Mouse (Mus musculus) heart, adult 2 months (tissue): Measurements from ENCODE around the gene Krtap3-1. TPM values are rescaled to one million over a fixed set of nuclear protein-coding genes. Genes with fewer than 3 reads are reported as not detected.
"Not testable (repeated sequence)": the region's sequence is repeated elsewhere in the genome, so short reads cannot be mapped to it uniquely, and the experiment has no call there.

Experiments
- DNase-seq, 2 experiments: peaks; one replicate each; pipeline ENCODE4 v3.0.0; 2021
- H3K27ac ChIP-seq: fragments of 200-600 bp; 2 replicates; pipeline ENCODE4 v1.8.1; 2022
- H3K27me3 ChIP-seq: fragments of 200-500 bp; 2 replicates; pipeline ENCODE4 v1.6.1; 2012; ENCODE audit warnings: mild to moderate bottlenecking, low read length, inconsistent platforms, mixed read lengths; ENCODE audit not compliant: control insufficient read depth, insufficient read depth
- H3K36me3 ChIP-seq: fragments of 200-500 bp; 2 replicates; pipeline ENCODE4 v1.6.1; 2012; ENCODE audit warnings: low read length, inconsistent platforms; ENCODE audit not compliant: control insufficient read depth, insufficient read depth
- H3K4me1 ChIP-seq: fragments of 200-500 bp; 2 replicates; pipeline ENCODE4 v1.6.1; 2011; ENCODE audit warnings: low read length; ENCODE audit not compliant: control insufficient read depth, insufficient read depth
- H3K4me3 ChIP-seq: fragments of 200-600 bp; 2 replicates; pipeline ENCODE4 v1.8.1; 2022
- H3K79me2 ChIP-seq: fragments of 200-500 bp; replicated peaks from 2 replicates; pipeline ENCODE4 v1.6.1; 2012; ENCODE audit warnings: mild to moderate bottlenecking, inconsistent platforms, low read length, moderate library complexity, mixed read lengths; ENCODE audit not compliant: control insufficient read depth, insufficient read depth
- H3K9ac ChIP-seq: fragments of 200-500 bp; 2 replicates; pipeline ENCODE4 v1.6.1; 2012; ENCODE audit warnings: low read depth, mild to moderate bottlenecking, control low read depth, inconsistent platforms, low read length, mixed read lengths
- CTCF ChIP-seq: fragments of 200-600 bp; IDR thresholded peaks from 2 replicates; pipeline ENCODE4 v1.8.1; 2022; ENCODE audit warnings: antibody characterized with exemption, mild to moderate bottlenecking, moderate library complexity
- EP300 ChIP-seq: fragments of 200-500 bp; IDR thresholded peaks from 2 replicates; pipeline ENCODE4 v1.6.1; 2011; ENCODE audit warnings: low read depth, low read length, control low read depth; ENCODE audit not compliant: insufficient read depth
- POLR2A ChIP-seq: fragments of 200-500 bp; IDR thresholded peaks from 2 replicates; pipeline ENCODE4 v1.6.1; 2011; ENCODE audit warnings: mild to moderate bottlenecking, low read depth, low read length, control low read depth; ENCODE audit not compliant: insufficient read depth
- WGBS: fragments of 180-500 bp; shearing (Covaris S2); methylation state at CpG from one replicate; pipeline ENCODE4 v1.1.7; 2018; 5-methylcytosine and 5-hydroxymethylcytosine counted together
- intact Hi-C: fragments of 180-260 bp; cut with DNase I; formaldehyde crosslinking; loops from one replicate; pipeline ENCODE4 v1.15.1; 2025
- long read RNA-seq: library from polyadenylated mRNA; stranded (forward); transcript quantifications from one replicate; pipeline ENCODE4 v2.0.0, GENCODE M21; 2021
- polyA plus RNA-seq: library from polyadenylated mRNA; depleted of rRNA; stranded (reverse); fragments of >200 nt; gene quantifications from 2 replicates; pipeline ENCODE4 v1.2.3, GENCODE M21; 2012; rRNA removed
- total RNA-seq, 2 experiments: library from RNA; stranded (reverse); gene quantifications; 2 replicates each; pipeline ENCODE4 v1.2.3; 2021

Krtap3-1 gene
- total RNA-seq (not detected), polyA plus RNA-seq (not detected in 2 replicates)
- long read RNA-seq: 0 reads

DNA sequence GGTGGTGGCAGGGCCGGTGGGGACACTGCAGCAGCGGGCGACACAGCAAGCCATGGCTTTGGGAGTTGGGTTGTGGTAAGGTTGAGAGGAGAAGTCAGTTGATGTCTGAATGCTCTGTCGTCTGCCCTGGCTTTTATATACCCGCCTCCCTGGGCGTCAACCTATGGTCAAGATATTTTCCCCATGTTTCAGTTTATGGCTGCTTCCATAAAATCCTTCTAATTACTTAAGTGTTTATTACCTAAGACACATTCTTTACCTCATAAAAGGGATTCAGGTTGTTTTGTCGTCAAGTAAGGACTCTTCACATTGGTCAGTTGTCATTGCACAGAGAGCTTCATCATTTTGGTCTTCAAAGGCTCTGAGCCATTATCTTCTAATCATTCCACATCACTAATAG, at the start of gene Krtap3-1:
TSS of gene Krtap3-1 (minus strand) at position 101 of the 400 bp plus-strand sequence.
- TF ChIP-seq EP300 (no peak), CTCF (no peak), POLR2A (no peak)
- no peaks in the 10 kb centered on the region for H3K79me2 ChIP-seq
- DNase-seq: no peak
- H3K4me3 ChIP-seq: no peak within 1 kb of the TSS
- no peak within 1 kb of the TSS for H3K9ac ChIP-seq
- no peaks in the 10 kb centered on the region for H3K36me3 ChIP-seq
- intact Hi-C loops: no loop called here
- no peaks in the 10 kb centered on the region for H3K27me3 ChIP-seq
- WGBS: 90% methylated on average over 7 of the region's 7 CpGs
- H3K27ac ChIP-seq: no peak within 1 kb of the TSS
- H3K4me1 ChIP-seq: no peaks in the 10 kb centered on the region

DNA sequence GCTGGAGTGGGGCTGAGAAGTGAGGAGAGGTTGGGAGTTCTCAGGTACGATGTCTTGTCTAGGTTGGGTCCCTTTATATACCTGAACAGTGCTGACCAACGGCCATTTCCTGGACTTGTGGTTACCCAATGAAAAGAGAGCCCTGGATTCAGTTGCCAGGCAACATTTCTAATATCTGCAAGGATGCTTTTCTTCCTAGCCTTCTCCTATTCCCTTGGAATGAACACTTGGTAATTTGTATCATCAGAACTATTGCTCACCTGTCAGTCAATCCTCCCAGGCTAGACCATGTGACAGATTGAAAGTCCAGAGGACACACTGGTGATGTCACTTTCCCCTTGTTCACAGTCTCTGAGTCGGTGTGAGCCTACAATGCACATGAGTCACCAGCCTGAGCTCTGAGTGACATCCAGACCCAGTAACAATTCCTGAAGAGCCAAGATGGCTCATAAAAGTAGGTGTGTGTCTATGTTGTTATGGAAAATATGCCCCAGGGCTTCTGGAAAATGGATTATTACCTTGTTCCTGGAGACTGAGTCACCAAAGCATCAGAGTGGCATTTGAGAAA, 48.5 kb upstream of the Krtap3-1 start, which contains the start of gene Krtap2-4:
TSS of gene Krtap2-4 (minus strand) at position 51 of the 568 bp plus-strand sequence.
- no peak for DNase-seq
- H3K36me3 ChIP-seq: no peaks in the 10 kb centered on the region
- 65% methylated on average over 3 of the region's 3 CpGs for WGBS
- no peak within 1 kb of the TSS for H3K9ac ChIP-seq
- intact Hi-C loops: no loop called here
- no peaks in the 10 kb centered on the region for H3K79me2 ChIP-seq
- H3K27me3 ChIP-seq: no peaks in the 10 kb centered on the region
- H3K4me1 ChIP-seq: no peaks in the 10 kb centered on the region
- H3K27ac ChIP-seq: no peak within 1 kb of the TSS
- no peak within 1 kb of the TSS for H3K4me3 ChIP-seq
- TF ChIP-seq EP300 (no peak), CTCF (no peak), POLR2A (no peak)

DNA sequence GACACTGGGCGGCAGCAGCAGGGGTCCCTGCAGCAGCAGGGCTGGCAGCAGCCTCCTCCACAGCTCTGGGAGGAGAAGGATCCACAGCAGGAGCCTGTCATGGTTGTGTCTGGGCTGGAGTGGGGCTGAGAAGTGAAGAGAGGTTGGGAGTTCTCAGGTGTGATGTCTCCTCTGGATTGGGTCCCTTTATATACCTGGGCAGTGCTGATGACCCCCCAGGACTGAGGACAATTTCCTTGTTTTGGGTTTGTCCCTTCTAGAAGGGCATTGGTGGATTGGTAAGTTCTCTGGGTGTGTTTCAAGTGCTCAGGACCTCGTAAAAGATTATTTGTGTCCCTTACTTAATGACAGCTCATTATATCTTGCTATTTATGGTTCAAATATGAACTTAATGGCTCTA, 43.7 kb upstream of the Krtap3-1 start, which contains the start of gene Gm11937:
TSS of gene Gm11937 (minus strand) at position 101 of the 400 bp plus-strand sequence.
- intact Hi-C loops, H3K27me3 ChIP-seq, H3K4me3 ChIP-seq, H3K9ac ChIP-seq, H3K4me1 ChIP-seq, DNase-seq, H3K36me3 ChIP-seq, H3K79me2 ChIP-seq, H3K27ac ChIP-seq: not testable (repeated sequence)
- WGBS: 51% methylated on average over 1 of the region's 2 CpGs

DNA sequence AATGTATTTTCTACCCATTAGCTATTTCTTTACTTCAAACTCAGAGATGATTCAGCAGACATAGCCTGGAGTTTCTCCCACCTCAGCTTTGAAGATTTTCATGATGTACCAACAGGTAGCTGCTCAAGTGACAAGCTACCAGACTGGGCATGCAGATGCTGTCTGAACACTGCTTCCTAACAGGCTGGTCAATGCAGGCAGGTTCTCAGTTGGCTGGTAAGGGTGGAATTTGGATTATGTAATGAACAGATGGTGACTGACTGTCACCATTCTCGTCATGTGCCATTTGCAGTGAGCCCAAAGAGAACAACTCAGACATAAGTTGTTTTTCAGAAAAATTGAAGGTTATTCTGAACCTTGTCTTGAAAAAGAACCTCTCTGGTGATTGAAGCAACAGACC, 42.7 kb upstream of the Krtap3-1 start:
- no peaks in the 10 kb centered on the region for H3K79me2 ChIP-seq
- TF ChIP-seq POLR2A: no peak
- TF ChIP-seq CTCF: no peak
- TF ChIP-seq EP300: no peak
- H3K36me3 ChIP-seq: no peaks in the 10 kb centered on the region
- DNase-seq: no peak
- H3K9ac ChIP-seq: no peak overlapping the region
- WGBS: 56% methylated on average over 1 of the region's 1 CpGs
- no peaks in the 10 kb centered on the region for H3K27me3 ChIP-seq
- no peak overlapping the region for H3K27ac ChIP-seq
- no peak overlapping the region for H3K4me3 ChIP-seq
- intact Hi-C loops: no loop called here
- H3K4me1 ChIP-seq: no peaks in the 10 kb centered on the region

DNA sequence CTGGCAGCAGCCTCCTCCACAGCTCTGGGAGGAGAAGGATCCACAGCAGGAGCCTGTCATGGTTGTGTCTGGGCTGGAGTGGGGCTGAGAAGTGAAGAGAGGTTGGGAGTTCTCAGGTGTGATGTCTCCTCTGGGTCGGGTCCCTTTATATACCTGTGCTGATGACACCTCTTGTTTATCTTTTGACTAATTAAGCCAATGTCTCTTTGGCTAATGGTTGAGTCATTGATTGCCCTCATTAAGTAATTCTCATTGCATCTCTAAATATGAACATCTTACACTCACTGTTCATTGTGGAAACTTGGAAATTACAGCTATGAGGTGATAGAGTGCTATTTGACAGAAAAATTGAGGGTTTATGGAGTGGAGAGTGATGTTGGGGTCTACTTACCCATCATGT, 36.8 kb upstream of the Krtap3-1 start, which contains the start of gene Gm11938:
TSS of gene Gm11938 (minus strand) at position 101 of the 400 bp plus-strand sequence.
- H3K27me3 ChIP-seq, H3K36me3 ChIP-seq, intact Hi-C loops, H3K4me3 ChIP-seq, H3K79me2 ChIP-seq, H3K27ac ChIP-seq, H3K9ac ChIP-seq, H3K4me1 ChIP-seq, DNase-seq: not testable (repeated sequence)
- 47% methylated on average over 1 of the region's 1 CpGs for WGBS

DNA sequence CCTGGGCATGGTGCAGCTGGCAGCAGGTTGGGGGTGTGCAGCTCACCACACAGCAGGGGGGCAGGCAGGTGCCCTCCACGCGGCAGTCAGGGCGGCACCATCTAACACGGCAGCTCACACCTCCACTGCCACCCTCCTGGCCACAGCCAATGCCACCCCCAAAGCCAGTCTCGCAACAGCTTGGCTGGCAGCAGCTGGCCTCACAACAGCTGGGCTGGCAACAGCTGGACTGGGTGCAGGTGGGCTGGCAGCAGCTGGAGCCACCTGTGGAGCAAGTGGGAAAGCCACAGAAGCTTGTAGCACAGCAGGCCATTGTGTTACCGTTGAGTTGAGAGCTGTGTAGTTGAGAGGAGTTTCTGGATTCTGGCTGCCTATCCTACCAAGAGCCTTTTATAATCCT, 31.3 kb upstream of the Krtap3-1 start, which contains the start of gene Krtap9-3:
TSS of gene Krtap9-3 (minus strand) at position 364 of the 400 bp plus-strand sequence.
- 88% methylated on average over 6 of the region's 6 CpGs for WGBS
- DNase-seq, H3K4me3 ChIP-seq, H3K4me1 ChIP-seq, H3K27ac ChIP-seq, intact Hi-C loops, H3K9ac ChIP-seq, H3K36me3 ChIP-seq, H3K79me2 ChIP-seq, H3K27me3 ChIP-seq: not testable (repeated sequence)
